Mouse (Mus musculus): ENCODE measurements around the gene Pitx3. TPM values are rescaled to one million over a fixed set of nuclear protein-coding genes. Genes with fewer than 3 reads are reported as not detected.
"Not testable (repeated sequence)": the region's sequence is repeated elsewhere in the genome, so short reads cannot be mapped to it uniquely, and the experiment has no call there.

Gene Pitx3
- 0.39 and 0.48 TPM in 2 replicates for polyA plus RNA-seq (2015; fragmentation: Nextera tagmentation; extraction: Ambion mirVana)

GRCm38 (mm10) chr19:46147511-46148371, at the start of gene Pitx3:
Pitx3 (minus strand) TSS chr19:46148326.
- Histone ChIP-seq H3K4me3 (peak within 1 kb of the TSS; percentile 71), H3K4me1 (replicated peaks) (peaks cover 25% of the 10 kb centered on the region), H3K27ac (no peak within 1 kb of the TSS), H3K9ac (peak within 1 kb of the TSS; percentile 41), H3K36me3 (no peaks in the 10 kb centered on the region), H3K27me3 (peaks cover 68% of the 10 kb centered on the region), H3K4me2 (peak within 1 kb of the TSS; percentile 99), H3K9me3 (replicated peaks) (no peaks in the 10 kb centered on the region)
- no peak; the same call in 1 of the 2 replicates for ATAC-seq (replicated peaks; ENCODE audit: insufficient number of reproducible peaks, insufficient read depth, low FRiP score, low read depth)
- WGBS, result 3% methylated on average over 46 of the region's 47 CpGs

- no peak overlapping the region for H3K27ac ChIP-seq
- H3K27me3 ChIP-seq, result no peaks in the 10 kb centered on the region
These were observed 39.1 kb upstream of the Pitx3 start for GRCm38 (mm10) chr19:46187203-46187602.

GRCm38 (mm10) chr19:46186611-46187010, 38.5 kb upstream of the Pitx3 start:
- H3K4me3 ChIP-seq, result no peak overlapping the region
- peak overlapping the region; percentile 76 for H3K27ac ChIP-seq
- no peaks in the 10 kb centered on the region for H3K36me3 ChIP-seq
- no peaks in the 10 kb centered on the region for H3K9me3 ChIP-seq (replicated peaks)
- peak overlapping the region; percentile 37 for H3K4me2 ChIP-seq
- 8% methylated on average over 3 of the region's 3 CpGs for WGBS
- ATAC-seq (replicated peaks; ENCODE audit: insufficient number of reproducible peaks, insufficient read depth, low FRiP score, low read depth), result 0 out of 2 replicates have a peak, but pooled peaks have one; percentile 35
- H3K9ac ChIP-seq, result no peak overlapping the region
- peaks cover 11% of the 10 kb centered on the region for H3K4me1 ChIP-seq (replicated peaks)
- no peaks in the 10 kb centered on the region for H3K27me3 ChIP-seq

More at GRCm38 (mm10) chr19:46187203-46187602, 39.1 kb upstream of the Pitx3 start:
- Histone ChIP-seq H3K9ac (no peak overlapping the region), H3K4me1 (replicated peaks) (peaks cover 16% of the 10 kb centered on the region), H3K4me2 (no peak overlapping the region), H3K4me3 (no peak overlapping the region), H3K36me3 (no peaks in the 10 kb centered on the region), H3K9me3 (replicated peaks) (no peaks in the 10 kb centered on the region)
- 47% methylated on average over 2 of the region's 2 CpGs for WGBS
- no peak for ATAC-seq (replicated peaks; ENCODE audit: insufficient number of reproducible peaks, insufficient read depth, low FRiP score, low read depth)

- Histone ChIP-seq H3K9ac (no peak overlapping the region), H3K36me3 (no peaks in the 10 kb centered on the region), H3K9me3 (replicated peaks) (no peaks in the 10 kb centered on the region), H3K4me2 (no peak overlapping the region), H3K27ac (no peak overlapping the region), H3K4me3 (no peak overlapping the region), H3K4me1 (replicated peaks) (peaks cover 9% of the 10 kb centered on the region), H3K27me3 (no peaks in the 10 kb centered on the region)
- whole genome bisulfite sequencing, result 91% methylated on average over 3 of the region's 3 CpGs
- ATAC-seq (replicated peaks; ENCODE audit: insufficient number of reproducible peaks, insufficient read depth, low FRiP score, low read depth), result no peak
These were observed 34.1 kb upstream of the Pitx3 start for GRCm38 (mm10) chr19:46182241-46182640.

- WGBS, result 80% methylated on average over 2 of the region's 2 CpGs
- H3K9me3 ChIP-seq (replicated peaks), result no peaks in the 10 kb centered on the region
- H3K27ac ChIP-seq, result no peak overlapping the region
- H3K9ac ChIP-seq, result no peak overlapping the region
- 0 out of 2 replicates have a peak, but pooled peaks cover 4% of the 10 kb centered on the region for H3K36me3 ChIP-seq
- H3K4me3 ChIP-seq, result no peak overlapping the region
- H3K27me3 ChIP-seq, result no peaks in the 10 kb centered on the region
- ATAC-seq (replicated peaks; ENCODE audit: insufficient number of reproducible peaks, insufficient read depth, low FRiP score, low read depth), result no peak
- no peak overlapping the region for H3K4me2 ChIP-seq
- no peaks in the 10 kb centered on the region for H3K4me1 ChIP-seq (replicated peaks)
These were observed 32.1 kb upstream of the Pitx3 start for GRCm38 (mm10) chr19:46180274-46180673.

- 62% methylated on average over 5 of the region's 5 CpGs for WGBS
- H3K9me3 ChIP-seq (replicated peaks), result no peaks in the 10 kb centered on the region
- H3K27me3 ChIP-seq, result no peaks in the 10 kb centered on the region
- H3K4me1 ChIP-seq (replicated peaks), result no peaks in the 10 kb centered on the region
- no peak overlapping the region for H3K27ac ChIP-seq
- peaks cover 14% of the 10 kb centered on the region for H3K36me3 ChIP-seq
- H3K9ac ChIP-seq, result no peak overlapping the region
- no peak for ATAC-seq (replicated peaks; ENCODE audit: insufficient number of reproducible peaks, insufficient read depth, low FRiP score, low read depth)
- H3K4me2 ChIP-seq, result no peak overlapping the region
- H3K4me3 ChIP-seq, result no peak overlapping the region
These were observed 28.9 kb upstream of the Pitx3 start for GRCm38 (mm10) chr19:46177046-46177445.

- H3K4me2 ChIP-seq, result no peak overlapping the region
- H3K4me3 ChIP-seq, result no peak overlapping the region
- no peaks in the 10 kb centered on the region for H3K27me3 ChIP-seq
- no peak for ATAC-seq (replicated peaks; ENCODE audit: insufficient number of reproducible peaks, insufficient read depth, low FRiP score, low read depth)
- no peak overlapping the region for H3K9ac ChIP-seq
- H3K27ac ChIP-seq, result no peak overlapping the region
- peaks cover 32% of the 10 kb centered on the region for H3K36me3 ChIP-seq
- H3K4me1 ChIP-seq (replicated peaks), result no peaks in the 10 kb centered on the region
- H3K9me3 ChIP-seq (replicated peaks), result no peaks in the 10 kb centered on the region
These were observed 27.0 kb upstream of the Pitx3 start for GRCm38 (mm10) chr19:46175173-46175572.

GRCm38 (mm10) chr19:46172541-46172940, 24.4 kb upstream of the Pitx3 start:
- Histone ChIP-seq H3K9me3 (replicated peaks) (no peaks in the 10 kb centered on the region), H3K4me3 (no peak overlapping the region), H3K4me2 (no peak overlapping the region), H3K27ac (no peak overlapping the region), H3K27me3 (no peaks in the 10 kb centered on the region), H3K36me3 (peaks cover 33% of the 10 kb centered on the region), H3K9ac (no peak overlapping the region), H3K4me1 (replicated peaks) (no peaks in the 10 kb centered on the region)
- WGBS, result 73% methylated on average over 5 of the region's 5 CpGs
- no peak for ATAC-seq (replicated peaks; ENCODE audit: insufficient number of reproducible peaks, insufficient read depth, low FRiP score, low read depth)

GRCm38 (mm10) chr19:46169913-46170312, 21.8 kb upstream of the Pitx3 start:
- WGBS, result 57% methylated on average over 1 of the region's 1 CpGs
- no peak overlapping the region for H3K4me3 ChIP-seq
- H3K27me3 ChIP-seq, result no peaks in the 10 kb centered on the region
- H3K27ac ChIP-seq, result no peak overlapping the region
- H3K4me1 ChIP-seq (replicated peaks), result no peaks in the 10 kb centered on the region
- H3K9ac ChIP-seq, result no peak overlapping the region
- ATAC-seq (replicated peaks; ENCODE audit: insufficient number of reproducible peaks, insufficient read depth, low FRiP score, low read depth), result no peak
- peaks cover 41% of the 10 kb centered on the region for H3K36me3 ChIP-seq
- H3K4me2 ChIP-seq, result no peak overlapping the region
- no peaks in the 10 kb centered on the region for H3K9me3 ChIP-seq (replicated peaks)

- no peaks in the 10 kb centered on the region for H3K9me3 ChIP-seq (replicated peaks)
- WGBS, result 85% methylated on average over 3 of the region's 3 CpGs
- peaks cover 46% of the 10 kb centered on the region for H3K36me3 ChIP-seq
- H3K4me3 ChIP-seq, result no peak overlapping the region
- no peak for ATAC-seq (replicated peaks; ENCODE audit: insufficient number of reproducible peaks, insufficient read depth, low FRiP score, low read depth)
- no peaks in the 10 kb centered on the region for H3K4me1 ChIP-seq (replicated peaks)
- no peak overlapping the region for H3K27ac ChIP-seq
- no peaks in the 10 kb centered on the region for H3K27me3 ChIP-seq
- no peak overlapping the region for H3K9ac ChIP-seq
- no peak overlapping the region for H3K4me2 ChIP-seq
These were observed 21.3 kb upstream of the Pitx3 start for GRCm38 (mm10) chr19:46169396-46169795.

GRCm38 (mm10) chr19:46167169-46167568, 19.0 kb upstream of the Pitx3 start:
- not testable (repeated sequence) for H3K9me3 ChIP-seq (replicated peaks); H3K4me2 ChIP-seq; H3K27me3 ChIP-seq; H3K4me1 ChIP-seq (replicated peaks); H3K4me3 ChIP-seq; ATAC-seq (replicated peaks; ENCODE audit: insufficient number of reproducible peaks, insufficient read depth, low FRiP score, low read depth); H3K9ac ChIP-seq; H3K27ac ChIP-seq
- WGBS, result 90% methylated on average over 1 of the region's 2 CpGs
- peaks cover 45% of the 10 kb centered on the region for H3K36me3 ChIP-seq

- H3K36me3 ChIP-seq, result peaks cover 33% of the 10 kb centered on the region
- no peaks in the 10 kb centered on the region for H3K9me3 ChIP-seq (replicated peaks)
- H3K27ac ChIP-seq, result no peak overlapping the region
- no peak overlapping the region for H3K4me2 ChIP-seq
- H3K4me1 ChIP-seq (replicated peaks), result no peaks in the 10 kb centered on the region
- H3K27me3 ChIP-seq, result no peaks in the 10 kb centered on the region
- no peak for ATAC-seq (replicated peaks; ENCODE audit: insufficient number of reproducible peaks, insufficient read depth, low FRiP score, low read depth)
- H3K9ac ChIP-seq, result no peak overlapping the region
- H3K4me3 ChIP-seq, result no peak overlapping the region
- WGBS, result 82% methylated on average over 3 of the region's 3 CpGs
These were observed 17.8 kb upstream of the Pitx3 start for GRCm38 (mm10) chr19:46165950-46166349.
